Mouse (Mus musculus) limb, embryonic 10.5 days (tissue): ENCODE results near the gene Zfp777. TPM values are rescaled to one million over a fixed set of nuclear protein-coding genes. Genes with fewer than 3 reads are reported as not detected.
A peak's percentile ranks its signal among the peaks of the same experiment; 100 is the strongest.

Experiments
- DNase-seq: peaks from one replicate; pipeline ENCODE4 v3.0.0-alpha.2; 2017; ENCODE audit warnings: low spot score
- H3K27ac ChIP-seq: fragments of 300-500 bp; sonication (generic); 2 replicates; pipeline ENCODE4 v1.5.1; 2016; ENCODE audit warnings: mild to moderate bottlenecking
- H3K27me3 ChIP-seq: fragments of 300-500 bp; sonication (generic); 2 replicates; pipeline ENCODE4 v1.6.1; 2016; ENCODE audit warnings: low read depth, mild to moderate bottlenecking; ENCODE audit not compliant: poor library complexity, severe bottlenecking
- H3K36me3 ChIP-seq: fragments of 300-500 bp; sonication (generic); 2 replicates; pipeline ENCODE4 v1.6.1; 2016; ENCODE audit warnings: mild to moderate bottlenecking, moderate library complexity
- H3K4me1 ChIP-seq: fragments of 300-500 bp; sonication (generic); 2 replicates; pipeline ENCODE4 v1.6.1; 2016
- H3K4me3 ChIP-seq: fragments of 300-500 bp; sonication (generic); 2 replicates; pipeline ENCODE4 v1.5.1; 2016; ENCODE audit warnings: mild to moderate bottlenecking, moderate library complexity
- H3K9me3 ChIP-seq: fragments of 300-500 bp; sonication (generic); replicated peaks from 2 replicates; pipeline ENCODE4 v1.6.1; 2016; ENCODE audit warnings: mild to moderate bottlenecking
- WGBS: fragments of 180-500 bp; shearing (Covaris S2); methylation state at CpG from one replicate; pipeline ENCODE4 v1.1.7; 2016; 5-methylcytosine and 5-hydroxymethylcytosine counted together
- polyA plus RNA-seq: library from polyadenylated mRNA; unstranded; fragments of >200 nt; fragmentation: Nextera tagmentation; extraction: Ambion mirVana; gene quantifications from 2 replicates; pipeline ENCODE4 v1.2.1, GENCODE M21; 2016

Zfp777 gene
- 12.0 and 13.6 TPM in 2 replicates for polyA plus RNA-seq

DNA sequence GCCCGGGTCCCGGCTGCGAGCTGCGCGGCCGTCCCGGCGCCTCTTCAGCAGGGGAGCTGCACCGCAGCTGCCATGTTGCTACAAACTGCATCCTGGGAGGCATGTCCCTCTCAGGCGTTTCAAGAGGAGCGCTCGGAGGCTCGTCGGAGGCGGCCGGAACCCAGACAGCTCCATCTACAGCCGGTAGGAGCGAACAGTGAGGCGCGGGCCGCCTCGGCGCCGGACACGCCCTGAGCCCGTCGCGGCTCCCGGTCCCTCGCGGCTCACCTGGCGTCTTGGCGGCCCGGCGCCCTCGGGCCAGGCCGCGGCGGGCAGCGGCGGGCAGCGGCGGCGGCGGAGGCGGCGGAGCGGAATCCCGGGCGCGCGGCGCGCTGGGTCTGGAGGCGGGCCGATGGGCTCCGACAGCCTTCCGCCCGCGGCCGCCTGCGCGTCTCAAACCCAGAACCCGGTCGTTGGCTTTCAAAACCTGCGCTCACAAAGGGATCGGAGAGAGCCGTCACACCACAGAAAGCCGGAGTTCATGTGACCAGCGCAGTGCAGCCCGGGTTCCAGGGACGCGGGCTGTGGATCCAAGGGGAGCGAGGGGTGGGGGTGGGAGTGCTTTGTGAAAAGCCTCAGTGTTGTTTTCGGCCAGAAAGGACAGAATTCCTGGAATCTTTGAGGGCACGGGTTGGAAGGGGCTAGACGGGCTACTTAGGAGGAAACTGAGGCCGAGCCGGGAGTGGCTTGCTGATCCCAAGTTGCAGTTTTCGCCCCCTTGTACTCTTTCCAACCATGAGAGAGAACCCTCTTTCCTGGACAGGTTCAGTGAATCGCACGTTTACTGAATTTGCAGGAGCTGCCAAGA lies at the start of gene Zfp777:
Zfp777 (minus strand) TSS at position 486 of the 847 bp plus-strand sequence.
- Histone ChIP-seq H3K27ac (peak within 1 kb of the TSS; percentile 94), H3K4me3 (peak within 1 kb of the TSS; percentile 67), H3K9me3 (no peaks in the 10 kb centered on the region), H3K36me3 (peaks cover 18% of the 10 kb centered on the region), H3K27me3 (no peaks in the 10 kb centered on the region), H3K4me1 (peaks cover 20% of the 10 kb centered on the region)
- 1% methylated on average over 79 of the region's 82 CpGs for WGBS
- peak; percentile 85 for DNase-seq

DNA sequence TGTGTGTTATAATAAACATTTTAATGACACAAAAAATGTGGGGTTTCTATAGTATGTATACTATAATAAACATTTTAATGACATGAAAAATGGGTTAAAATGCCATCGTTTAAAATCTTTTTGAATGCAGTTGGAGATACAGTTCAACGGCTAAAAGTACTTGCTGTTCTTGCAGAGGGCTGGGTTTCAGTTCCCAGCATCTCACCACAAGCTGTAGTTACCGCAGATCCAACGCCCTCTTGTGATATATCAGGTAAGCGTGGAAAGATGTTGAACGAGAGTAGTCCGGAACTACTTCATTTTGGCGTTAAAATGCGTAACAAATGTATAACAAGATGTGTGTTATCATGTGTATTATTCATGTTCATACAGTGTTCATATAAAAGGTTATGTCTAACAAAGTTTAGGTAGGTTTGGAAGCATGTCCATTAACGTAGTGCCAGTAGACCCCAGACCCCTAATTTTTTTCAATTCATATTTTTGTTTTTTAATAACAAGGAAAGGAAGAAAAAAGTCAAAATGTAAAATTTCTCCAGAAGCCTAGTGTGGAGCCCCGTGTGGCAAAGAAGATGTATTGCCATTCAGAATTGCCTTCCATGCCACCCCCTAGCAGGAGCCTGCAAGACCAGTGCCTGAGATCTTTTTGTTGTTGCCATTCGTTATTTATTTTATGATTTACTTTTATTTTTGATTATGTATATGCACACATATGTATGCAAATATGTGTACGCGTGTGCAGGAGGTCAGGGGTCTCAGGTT lies 38.4 kb upstream of the Zfp777 start:
- 40% methylated on average over 14 of the region's 14 CpGs for WGBS
- Histone ChIP-seq H3K4me1 (peaks cover 10% of the 10 kb centered on the region), H3K27me3 (no peaks in the 10 kb centered on the region), H3K36me3 (peaks cover 28% of the 10 kb centered on the region), H3K27ac (no peak overlapping the region), H3K9me3 (no peaks in the 10 kb centered on the region), H3K4me3 (peak overlapping the region; percentile 73)
- DNase-seq, result no peak

DNA sequence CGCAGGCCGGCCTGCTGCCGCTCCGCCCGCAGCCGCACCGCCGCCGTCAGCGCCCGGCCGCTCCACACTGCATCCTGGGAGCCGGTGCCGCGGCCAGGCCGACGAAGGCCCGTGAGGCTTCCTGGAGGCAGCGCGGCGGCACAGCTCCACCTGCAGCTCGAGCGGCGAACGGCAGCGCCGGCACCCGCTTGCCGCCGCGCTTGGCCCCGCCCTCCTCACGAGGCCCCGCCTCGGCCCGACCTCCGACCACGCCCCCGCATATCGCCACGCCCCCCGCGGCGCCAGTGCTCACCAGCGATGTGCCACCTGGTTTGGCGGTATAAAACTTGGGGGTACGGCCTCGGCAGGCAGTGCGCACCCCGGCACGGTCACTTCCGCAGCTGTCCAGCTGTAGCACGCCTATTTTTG lies 37.8 kb upstream of the Zfp777 start, which contains the start of gene Zfp746:
Zfp746 (minus strand) TSS at position 123 of the 408 bp plus-strand sequence.
- Histone ChIP-seq H3K4me3 (peak within 1 kb of the TSS; percentile 73), H3K27ac (peak within 1 kb of the TSS; percentile 97), H3K27me3 (no peaks in the 10 kb centered on the region), H3K36me3 (peaks cover 35% of the 10 kb centered on the region), H3K9me3 (no peaks in the 10 kb centered on the region), H3K4me1 (peaks cover 10% of the 10 kb centered on the region)
- peak; percentile 95 for DNase-seq
- WGBS, result 2% methylated on average over 53 of the region's 53 CpGs

DNA sequence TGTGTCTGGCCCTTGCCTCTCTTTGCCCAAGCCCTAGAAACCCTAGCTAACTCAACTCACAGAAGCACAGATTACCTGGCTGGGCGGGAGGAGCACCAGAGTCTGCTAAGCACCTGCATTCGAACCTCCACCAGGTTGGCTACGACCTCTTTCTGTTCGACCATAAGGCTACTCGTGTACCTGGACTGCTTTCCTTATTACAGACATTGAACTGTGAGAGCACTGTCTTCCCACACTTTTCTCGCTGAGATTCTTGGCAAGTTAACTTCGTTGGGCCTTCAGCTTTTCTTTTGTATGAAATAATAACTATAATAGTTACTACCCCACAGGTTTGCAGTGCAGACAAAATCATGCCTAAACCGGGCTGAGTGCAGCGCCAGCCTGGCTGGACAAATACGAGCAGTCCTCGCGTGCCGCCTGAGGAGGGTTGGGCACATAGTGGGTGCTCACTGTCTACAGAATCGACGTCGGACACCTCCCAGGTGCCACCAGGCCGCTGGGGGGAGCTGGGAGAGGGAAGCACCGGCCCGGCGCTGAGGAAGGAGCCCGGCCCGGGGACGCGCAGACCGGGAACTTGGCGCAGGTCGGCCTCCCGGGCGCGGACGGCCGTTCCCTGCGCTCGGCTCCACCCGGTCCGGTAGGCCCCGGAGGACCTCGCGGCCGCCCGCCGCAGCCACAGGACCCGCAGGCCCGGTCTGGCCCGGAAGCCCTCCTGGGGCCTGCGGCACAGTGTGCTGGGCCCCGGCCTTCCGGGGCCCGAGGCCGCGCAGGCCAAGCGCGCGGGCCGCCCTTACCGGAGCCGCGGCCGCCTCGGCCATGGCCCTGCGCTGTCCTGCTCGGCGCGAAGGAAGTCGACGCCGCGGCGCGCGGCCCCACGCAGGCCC lies 37.1 kb upstream of the Zfp777 start:
- Histone ChIP-seq H3K27me3 (no peaks in the 10 kb centered on the region), H3K27ac (peak overlapping the region; percentile 97), H3K36me3 (peaks cover 42% of the 10 kb centered on the region), H3K4me1 (peaks cover 10% of the 10 kb centered on the region), H3K9me3 (no peaks in the 10 kb centered on the region), H3K4me3 (peak overlapping the region; percentile 73)
- peak; percentile 79 for DNase-seq
- WGBS, result 5% methylated on average over 70 of the region's 72 CpGs

DNA sequence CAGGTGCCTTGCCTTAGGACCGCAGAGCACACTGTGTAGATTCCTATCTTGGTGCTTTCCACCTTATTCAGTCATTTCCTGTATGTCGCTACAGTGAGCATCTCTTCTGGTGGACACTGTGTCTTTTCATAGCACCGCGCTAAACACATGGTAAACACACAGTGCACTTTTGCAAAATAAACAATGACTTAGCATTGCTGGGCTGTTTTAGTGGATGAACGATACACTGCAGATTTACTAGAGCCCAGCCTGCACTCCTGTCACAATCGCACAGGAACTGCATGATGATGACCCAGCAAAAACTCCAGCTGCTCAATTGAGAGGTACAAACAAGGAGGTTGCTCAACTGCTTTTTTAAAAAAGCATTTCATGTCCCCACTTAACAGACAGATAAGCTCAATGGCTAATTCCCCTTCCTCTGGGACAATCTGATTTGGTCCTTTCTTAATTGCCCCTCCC lies 35.1 kb upstream of the Zfp777 start:
- 95% methylated on average over 6 of the region's 6 CpGs for WGBS
- H3K4me3 ChIP-seq, result no peak overlapping the region
- H3K27ac ChIP-seq, result no peak overlapping the region
- no peaks in the 10 kb centered on the region for H3K27me3 ChIP-seq
- H3K36me3 ChIP-seq, result peaks cover 62% of the 10 kb centered on the region
- DNase-seq, result no peak
- H3K9me3 ChIP-seq, result no peaks in the 10 kb centered on the region
- H3K4me1 ChIP-seq, result peaks cover 10% of the 10 kb centered on the region

DNA sequence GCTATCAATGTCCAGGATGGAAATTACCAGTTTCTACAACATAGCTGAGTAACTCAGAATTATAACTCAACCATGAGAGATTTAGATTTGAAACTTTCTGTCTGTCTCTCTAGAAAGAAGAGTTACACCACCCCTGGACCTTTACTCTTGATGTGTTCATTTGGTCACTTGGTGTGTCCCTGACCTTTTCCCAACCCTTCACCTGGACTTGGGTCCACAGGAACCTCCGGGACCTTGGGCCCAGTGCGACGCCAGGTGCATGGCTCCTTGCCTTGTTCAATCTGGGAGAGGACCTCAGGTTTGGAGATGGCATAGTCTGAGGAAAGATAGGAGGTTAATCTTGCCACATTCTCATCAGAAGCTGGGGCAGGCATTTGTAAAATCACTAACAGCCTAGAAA lies 33.2 kb upstream of the Zfp777 start:
- no peaks in the 10 kb centered on the region for H3K27me3 ChIP-seq
- no peak overlapping the region for H3K4me3 ChIP-seq
- H3K9me3 ChIP-seq, result no peaks in the 10 kb centered on the region
- WGBS, result 98% methylated on average over 3 of the region's 3 CpGs
- H3K4me1 ChIP-seq, result peaks cover 10% of the 10 kb centered on the region
- peaks cover 80% of the 10 kb centered on the region for H3K36me3 ChIP-seq
- DNase-seq, result no peak
- H3K27ac ChIP-seq, result no peak overlapping the region

DNA sequence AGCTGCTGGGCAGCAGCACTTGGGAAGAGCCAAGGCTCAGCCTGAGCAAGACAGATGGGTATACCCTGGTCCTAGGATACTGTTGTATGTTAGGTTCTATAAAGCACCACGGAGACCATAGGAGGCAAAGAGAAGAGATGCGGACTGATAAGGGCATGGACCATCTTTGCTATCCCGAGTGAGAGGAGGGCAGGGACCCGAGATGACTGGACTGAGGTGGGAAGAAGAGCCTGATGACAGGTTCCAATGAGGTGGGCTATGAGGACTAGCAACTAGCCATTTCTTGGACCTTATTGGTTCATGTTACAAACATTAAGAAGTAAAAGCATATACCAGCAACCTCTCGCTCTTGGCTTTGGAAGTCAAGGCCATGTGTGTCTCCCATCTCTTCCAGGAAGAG lies 32.3 kb upstream of the Zfp777 start:
- no peak for DNase-seq
- Histone ChIP-seq H3K4me1 (peaks cover 10% of the 10 kb centered on the region), H3K4me3 (no peak overlapping the region), H3K36me3 (peaks cover 90% of the 10 kb centered on the region), H3K9me3 (no peaks in the 10 kb centered on the region), H3K27me3 (no peaks in the 10 kb centered on the region), H3K27ac (no peak overlapping the region)
- 96% methylated on average over 5 of the region's 5 CpGs for WGBS

DNA sequence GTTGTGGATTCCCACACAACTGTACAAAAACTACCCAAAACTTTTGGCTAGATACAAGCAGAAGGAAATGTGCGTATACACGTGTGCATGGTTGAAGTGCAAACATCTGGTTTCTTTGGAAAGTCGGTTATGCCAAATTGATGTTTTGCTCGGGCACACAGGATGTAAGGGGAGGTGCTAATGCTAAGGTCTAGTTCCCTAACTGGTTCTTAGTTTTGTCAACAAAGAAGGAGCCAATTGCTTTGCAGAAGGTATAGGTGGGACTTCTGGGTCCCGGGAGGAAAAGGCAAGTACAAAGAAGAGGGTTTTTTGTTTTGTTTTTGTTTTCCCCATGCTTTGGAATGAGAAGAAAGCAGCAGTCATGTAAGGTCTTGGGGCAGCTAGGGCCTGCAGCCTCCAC lies 24.6 kb upstream of the Zfp777 start:
- no peak for DNase-seq
- peaks cover 90% of the 10 kb centered on the region for H3K36me3 ChIP-seq
- no peaks in the 10 kb centered on the region for H3K4me1 ChIP-seq
- WGBS, result 80% methylated on average over 5 of the region's 5 CpGs
- H3K4me3 ChIP-seq, result no peak overlapping the region
- H3K9me3 ChIP-seq, result no peaks in the 10 kb centered on the region
- H3K27ac ChIP-seq, result no peak overlapping the region
- no peaks in the 10 kb centered on the region for H3K27me3 ChIP-seq

DNA sequence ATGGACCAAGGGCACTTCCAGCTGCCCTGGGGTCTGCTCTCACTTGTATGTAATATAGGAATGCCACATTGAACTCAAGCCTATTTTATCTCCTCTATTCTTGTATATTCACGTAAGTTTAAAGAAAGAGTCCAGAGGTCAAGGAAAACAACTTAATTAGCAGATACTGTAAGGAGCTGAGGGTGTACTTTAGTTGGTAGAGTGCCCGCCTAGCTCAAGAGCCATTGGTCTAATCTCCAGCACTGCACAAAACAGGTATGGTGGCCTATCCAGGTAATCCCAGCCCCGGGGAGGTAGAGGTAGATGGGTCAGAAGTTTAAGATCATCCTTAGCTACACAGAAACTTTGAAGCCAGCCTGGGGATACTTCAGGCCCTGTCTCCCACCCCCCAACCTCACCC lies 18.8 kb upstream of the Zfp777 start:
- WGBS, result 93% methylated on average over 3 of the region's 3 CpGs
- Histone ChIP-seq H3K27ac (no peak overlapping the region), H3K9me3 (no peaks in the 10 kb centered on the region), H3K4me1 (no peaks in the 10 kb centered on the region), H3K36me3 (peaks cover 90% of the 10 kb centered on the region), H3K4me3 (no peak overlapping the region), H3K27me3 (no peaks in the 10 kb centered on the region)
- DNase-seq, result no peak

DNA sequence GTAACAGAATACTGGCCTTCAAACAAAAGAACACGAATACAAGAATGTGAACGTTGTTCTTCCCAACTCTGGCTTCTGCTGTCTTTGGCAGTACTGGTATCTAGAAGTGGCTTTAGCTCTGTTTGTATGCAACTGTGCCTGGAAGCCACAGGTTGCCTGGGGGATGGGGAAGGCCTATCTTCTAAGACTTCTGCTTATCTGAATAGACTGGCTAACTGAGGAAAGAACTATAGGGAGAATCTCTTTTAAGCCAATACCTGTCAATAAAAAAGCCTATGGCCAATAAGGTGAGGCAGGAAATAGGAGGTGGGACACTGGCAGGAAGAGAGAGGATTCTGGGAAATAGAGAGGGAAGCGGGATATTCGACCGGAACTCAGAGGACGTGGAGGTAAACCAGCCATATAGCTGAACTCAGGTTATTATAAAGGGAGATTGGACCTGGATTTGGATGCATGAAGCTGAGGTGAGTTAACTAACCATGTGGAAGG lies 16.9 kb upstream of the Zfp777 start:
- 93% methylated on average over 6 of the region's 6 CpGs for WGBS
- Histone ChIP-seq H3K4me1 (no peaks in the 10 kb centered on the region), H3K27ac (no peak overlapping the region), H3K9me3 (no peaks in the 10 kb centered on the region), H3K27me3 (no peaks in the 10 kb centered on the region), H3K36me3 (peaks cover 92% of the 10 kb centered on the region), H3K4me3 (no peak overlapping the region)
- DNase-seq, result no peak

DNA sequence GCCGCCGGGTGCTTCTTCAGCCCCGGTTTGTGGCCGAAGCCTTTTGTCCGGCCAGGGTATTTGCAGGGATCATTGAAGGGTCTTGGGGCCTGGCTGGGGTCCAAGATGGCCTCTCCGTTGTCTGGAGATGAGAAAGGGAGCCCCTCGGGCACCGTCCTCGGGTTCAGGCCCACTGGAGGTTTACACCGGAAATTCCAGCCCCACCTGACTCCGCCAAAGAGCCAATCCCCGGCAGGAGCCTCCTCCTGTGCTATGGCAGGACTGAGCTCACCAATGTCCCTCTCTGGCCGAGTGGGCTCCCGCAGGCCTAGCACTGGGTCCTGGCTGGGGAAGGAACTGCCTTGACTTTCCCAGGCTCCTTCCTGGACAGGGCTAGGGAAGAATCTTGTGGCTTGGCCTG lies 15.7 kb upstream of the Zfp777 start:
- Histone ChIP-seq H3K36me3 (peaks cover 84% of the 10 kb centered on the region), H3K27me3 (no peaks in the 10 kb centered on the region)
- WGBS, result 87% methylated on average over 14 of the region's 14 CpGs

DNA sequence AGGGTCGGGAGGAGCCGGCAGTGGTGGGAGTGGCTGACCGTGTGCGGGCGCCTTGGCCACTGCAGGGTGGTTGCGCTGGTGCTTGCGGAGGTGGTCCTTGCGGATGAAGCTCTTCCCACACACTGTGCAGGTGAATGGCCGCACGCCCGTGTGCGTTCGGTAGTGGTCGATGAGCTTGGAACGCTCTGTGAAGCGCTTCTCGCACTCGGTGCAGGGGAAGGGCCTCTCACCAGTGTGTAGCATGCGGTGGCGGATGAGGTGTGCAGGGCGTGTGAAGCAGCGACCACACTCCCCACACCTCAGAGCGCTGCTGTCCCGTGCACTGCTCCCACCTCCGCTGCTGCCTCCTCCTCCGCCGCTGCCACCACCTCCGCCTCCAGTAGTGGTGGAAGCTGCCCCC lies 15.2 kb upstream of the Zfp777 start:
- no peak for DNase-seq
- no peak overlapping the region for H3K27ac ChIP-seq
- WGBS, result 95% methylated on average over 28 of the region's 28 CpGs
- no peaks in the 10 kb centered on the region for H3K9me3 ChIP-seq
- H3K27me3 ChIP-seq, result no peaks in the 10 kb centered on the region
- peaks cover 79% of the 10 kb centered on the region for H3K36me3 ChIP-seq
- no peak overlapping the region for H3K4me3 ChIP-seq
- H3K4me1 ChIP-seq, result no peaks in the 10 kb centered on the region

More for the DNA sequence above, 15.7 kb upstream of the Zfp777 start:
- no peak for DNase-seq
- Histone ChIP-seq H3K4me3 (no peak overlapping the region), H3K4me1 (no peaks in the 10 kb centered on the region), H3K9me3 (no peaks in the 10 kb centered on the region), H3K27ac (no peak overlapping the region)
